Mouse (Mus musculus): Measurements from ENCODE around the gene Snapc2. TPM values are rescaled to one million over a fixed set of nuclear protein-coding genes. Genes with fewer than 3 reads are reported as not detected.

Gene Snapc2
- polyA plus RNA-seq, 1 experiment from 2014 or later, result 14.1 TPM

DNA sequence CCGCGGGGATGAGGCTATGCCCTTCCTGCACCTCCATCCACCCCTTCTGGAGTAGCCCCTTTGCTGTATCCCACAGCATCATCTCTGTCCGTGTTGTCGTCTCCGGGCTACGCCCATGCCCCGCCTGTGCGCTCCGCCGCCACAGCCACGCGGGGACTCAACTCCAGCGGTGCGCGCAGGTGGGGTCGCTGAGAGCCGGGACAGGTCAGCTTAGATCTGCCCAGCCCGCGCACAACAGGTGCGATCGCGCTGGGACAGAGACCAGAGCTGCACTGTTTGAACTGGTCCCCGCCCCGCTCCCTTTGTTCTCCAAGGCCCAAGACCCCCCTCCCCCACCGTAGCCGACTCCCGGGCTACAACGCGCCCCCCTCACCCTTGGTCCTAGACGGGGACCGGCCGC lies 5.8 kb downstream of the Snapc2 start:
- ATAC-seq (ENCODE audit: low read depth), result peak; percentile 42
- Histone ChIP-seq H3K27ac (ENCODE audit: low read length) (no peak overlapping the region), H3K9ac (ENCODE audit: low read depth, low read length) (peak overlapping the region; percentile 60), H3K36me3 (ENCODE audit: control insufficient read depth, insufficient read depth) (peaks cover 5% of the 10 kb centered on the region), H3K27me3 (ENCODE audit: control insufficient read depth, insufficient read depth, low read depth, low read length) (no peaks in the 10 kb centered on the region), H3K4me1 (ENCODE audit: control insufficient read depth, low read depth, low read length) (peaks cover 20% of the 10 kb centered on the region), H3K9me3 (replicated peaks; ENCODE audit: control insufficient read depth, low read length) (no peaks in the 10 kb centered on the region), H3K4me2 (ENCODE audit: low read depth, low read length) (peak overlapping the region; percentile 100), H3K4me3 (ENCODE audit: low read depth, low read length) (peak overlapping the region; percentile 67)
- under 1% methylated on average over 32 of the region's 32 CpGs for WGBS (ENCODE audit: insufficient replicate concordance)

DNA sequence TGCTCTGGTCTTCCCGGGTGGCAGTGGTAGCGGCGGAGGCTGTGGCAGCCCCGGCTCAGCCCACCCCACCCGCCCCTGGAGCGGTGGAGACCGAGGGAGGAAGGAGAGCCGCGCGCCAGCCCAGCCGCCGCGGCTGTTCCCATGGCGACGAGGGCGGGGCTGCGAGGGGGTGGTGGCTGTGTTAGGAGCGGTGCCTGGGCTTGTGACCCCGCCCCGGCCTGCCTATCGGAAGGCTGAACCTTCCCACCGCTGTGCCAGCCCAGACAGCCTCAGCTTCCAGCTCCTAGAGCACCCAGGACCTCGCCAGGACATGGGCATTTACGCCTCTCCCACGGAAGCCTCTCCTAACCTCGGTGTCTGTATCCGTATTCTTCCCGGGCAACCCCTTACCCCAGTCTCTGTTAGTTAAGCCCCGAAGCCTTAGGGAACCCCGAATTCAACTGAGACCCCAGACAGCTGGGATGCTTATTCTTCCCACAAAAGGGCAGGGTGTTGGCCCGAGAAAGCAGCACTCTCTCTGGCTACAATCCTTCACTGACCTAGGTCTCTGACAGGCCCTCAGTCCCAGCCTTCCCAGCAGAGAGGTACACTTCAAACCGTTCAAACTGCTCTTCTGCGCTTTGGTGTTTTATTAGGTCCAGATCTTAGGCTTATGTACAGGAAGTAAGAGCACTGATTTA lies 6.4 kb downstream of the Snapc2 start, which contains the start of gene Ctxn1:
Gene Ctxn1, minus strand, starts transcription at position 150 of the 680 bp plus-strand sequence.
- peak within 1 kb of the TSS; percentile 60 for H3K9ac ChIP-seq (ENCODE audit: low read depth, low read length)
- H3K4me2 ChIP-seq (ENCODE audit: low read depth, low read length), result peak within 1 kb of the TSS; percentile 100
- no peaks in the 10 kb centered on the region for H3K27me3 ChIP-seq (ENCODE audit: control insufficient read depth, insufficient read depth, low read depth, low read length)
- peak within 1 kb of the TSS; percentile 67 for H3K4me3 ChIP-seq (ENCODE audit: low read depth, low read length)
- H3K36me3 ChIP-seq (ENCODE audit: control insufficient read depth, insufficient read depth), result peaks cover 5% of the 10 kb centered on the region
- peak within 1 kb of the TSS; percentile 50; the same call in 1 of the 2 replicates for H3K27ac ChIP-seq (ENCODE audit: low read length)
- 10% methylated on average over 33 of the region's 33 CpGs for WGBS (ENCODE audit: insufficient replicate concordance)
- H3K9me3 ChIP-seq (replicated peaks; ENCODE audit: control insufficient read depth, low read length), result no peaks in the 10 kb centered on the region
- peaks cover 15% of the 10 kb centered on the region for H3K4me1 ChIP-seq (ENCODE audit: control insufficient read depth, low read depth, low read length)
- peak; percentile 96 for ATAC-seq (ENCODE audit: low read depth)

DNA sequence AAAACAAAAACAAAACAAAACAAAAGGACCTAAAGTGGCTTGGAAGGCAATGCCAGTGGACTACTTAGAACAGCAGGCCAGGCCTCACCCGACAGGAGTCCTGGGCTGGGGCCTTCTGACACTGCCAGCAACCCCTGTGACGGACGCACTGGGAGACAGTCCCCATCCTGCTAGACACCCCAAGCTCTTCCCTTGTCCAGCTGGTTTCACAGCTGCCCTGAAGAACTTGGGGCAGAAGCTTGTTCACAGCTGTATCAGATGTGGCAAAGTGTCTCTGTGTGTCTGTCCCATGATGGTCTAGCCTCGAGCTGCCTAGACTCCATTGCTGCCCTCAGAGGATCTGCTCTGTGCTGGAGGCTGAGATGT lies 6.9 kb downstream of the Snapc2 start:
- peaks cover 5% of the 10 kb centered on the region for H3K36me3 ChIP-seq (ENCODE audit: control insufficient read depth, insufficient read depth)
- ATAC-seq (ENCODE audit: low read depth), result no peak
- no peak overlapping the region for H3K27ac ChIP-seq (ENCODE audit: low read length)
- peaks cover 15% of the 10 kb centered on the region for H3K4me1 ChIP-seq (ENCODE audit: control insufficient read depth, low read depth, low read length)
- H3K4me2 ChIP-seq (ENCODE audit: low read depth, low read length), result peak overlapping the region; percentile 100
- H3K27me3 ChIP-seq (ENCODE audit: control insufficient read depth, insufficient read depth, low read depth, low read length), result no peaks in the 10 kb centered on the region
- no peak overlapping the region for H3K4me3 ChIP-seq (ENCODE audit: low read depth, low read length)
- H3K9ac ChIP-seq (ENCODE audit: low read depth, low read length), result no peak overlapping the region
- 88% methylated on average over 4 of the region's 4 CpGs for WGBS (ENCODE audit: insufficient replicate concordance)
- no peaks in the 10 kb centered on the region for H3K9me3 ChIP-seq (replicated peaks; ENCODE audit: control insufficient read depth, low read length)

DNA sequence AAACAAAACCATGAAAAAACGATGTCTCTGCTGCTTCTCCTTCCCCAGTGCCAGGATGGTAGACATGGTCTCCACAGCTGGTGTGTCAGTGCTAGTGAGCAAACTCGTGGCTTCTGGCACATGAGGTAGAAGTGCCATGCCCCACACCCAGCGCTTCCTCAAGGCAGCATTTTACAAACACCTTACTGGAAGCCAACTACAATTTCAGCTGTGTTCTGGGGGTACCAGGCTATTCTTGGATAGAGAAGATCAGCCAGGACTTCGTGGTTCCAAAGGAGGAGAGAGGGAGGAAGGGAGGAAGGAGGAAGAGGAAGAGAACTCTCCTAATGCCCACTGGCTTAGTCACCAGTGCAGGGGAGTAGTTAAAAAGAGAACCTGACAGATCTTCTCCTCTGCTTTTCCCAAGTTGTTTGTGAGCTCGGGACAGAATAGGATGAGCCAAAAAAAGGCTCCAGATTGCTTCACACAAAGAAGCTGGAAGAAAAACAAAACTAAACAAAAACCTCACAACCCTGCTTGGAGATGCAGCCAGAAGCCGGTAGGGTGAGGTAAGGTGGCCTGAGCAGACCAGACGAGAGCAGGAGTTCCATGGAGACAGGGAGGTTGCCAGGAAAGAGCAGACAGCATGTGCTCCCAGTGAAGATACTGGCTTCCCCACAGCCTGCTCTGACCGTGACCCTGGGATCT lies 10.4 kb downstream of the Snapc2 start:
- no peak overlapping the region for H3K9ac ChIP-seq (ENCODE audit: low read depth, low read length)
- H3K4me2 ChIP-seq (ENCODE audit: low read depth, low read length), result no peak overlapping the region
- H3K27ac ChIP-seq (ENCODE audit: low read length), result no peak overlapping the region
- no peak overlapping the region for H3K4me3 ChIP-seq (ENCODE audit: low read depth, low read length)
- peaks cover 14% of the 10 kb centered on the region for H3K4me1 ChIP-seq (ENCODE audit: control insufficient read depth, low read depth, low read length)
- no peaks in the 10 kb centered on the region for H3K9me3 ChIP-seq (replicated peaks; ENCODE audit: control insufficient read depth, low read length)
- no peak for ATAC-seq (ENCODE audit: low read depth)
- WGBS (ENCODE audit: insufficient replicate concordance), result 63% methylated on average over 8 of the region's 8 CpGs
- no peaks in the 10 kb centered on the region for H3K27me3 ChIP-seq (ENCODE audit: control insufficient read depth, insufficient read depth, low read depth, low read length)
- peaks cover 26% of the 10 kb centered on the region for H3K36me3 ChIP-seq (ENCODE audit: control insufficient read depth, insufficient read depth)

DNA sequence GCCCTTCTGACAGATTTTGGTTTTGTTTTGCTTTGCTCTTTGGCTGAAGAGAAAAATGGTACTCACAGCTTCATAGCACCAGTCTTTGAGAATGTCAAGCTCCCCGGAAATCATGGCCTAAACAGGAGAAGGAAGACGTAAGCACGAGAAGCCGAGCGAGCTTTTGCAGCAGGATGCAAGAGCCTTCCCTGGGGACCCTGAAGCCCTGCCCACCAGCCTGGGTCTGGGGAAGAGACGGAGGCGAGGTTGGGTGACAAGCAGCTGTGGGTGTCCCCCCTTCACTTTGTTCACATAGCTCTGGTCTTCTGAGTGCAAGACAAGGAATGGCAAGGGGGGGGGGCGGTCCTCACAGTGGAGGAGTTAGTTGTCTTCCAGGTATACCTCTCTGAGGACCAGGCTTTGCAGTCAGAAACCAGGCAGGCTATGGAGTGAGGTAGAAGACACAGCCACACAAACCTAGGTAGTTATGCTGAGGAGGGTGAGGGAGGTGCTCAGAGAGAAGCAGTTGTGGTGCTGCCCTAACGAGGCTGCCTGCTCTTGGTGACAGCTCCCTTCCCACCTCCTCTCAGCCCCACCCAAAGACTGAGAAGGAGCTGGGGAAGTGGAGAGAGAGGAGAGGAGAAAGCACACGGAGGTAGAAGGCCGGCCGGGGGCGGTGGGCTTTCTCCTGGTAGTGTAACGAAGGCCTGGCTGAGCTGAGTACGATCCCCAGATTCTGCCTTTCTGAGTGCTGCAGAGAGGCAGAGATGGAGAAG lies 12.5 kb downstream of the Snapc2 start:
- Histone ChIP-seq H3K4me3 (ENCODE audit: low read depth, low read length) (no peak overlapping the region), H3K27me3 (ENCODE audit: control insufficient read depth, insufficient read depth, low read depth, low read length) (no peaks in the 10 kb centered on the region), H3K36me3 (ENCODE audit: control insufficient read depth, insufficient read depth) (peaks cover 41% of the 10 kb centered on the region), H3K4me1 (ENCODE audit: control insufficient read depth, low read depth, low read length) (no peaks in the 10 kb centered on the region), H3K9me3 (replicated peaks; ENCODE audit: control insufficient read depth, low read length) (no peaks in the 10 kb centered on the region), H3K4me2 (ENCODE audit: low read depth, low read length) (no peak overlapping the region), H3K9ac (ENCODE audit: low read depth, low read length) (no peak overlapping the region), H3K27ac (ENCODE audit: low read length) (no peak overlapping the region)
- 75% methylated on average over 15 of the region's 15 CpGs for WGBS (ENCODE audit: insufficient replicate concordance)
- no peak for ATAC-seq (ENCODE audit: low read depth)

DNA sequence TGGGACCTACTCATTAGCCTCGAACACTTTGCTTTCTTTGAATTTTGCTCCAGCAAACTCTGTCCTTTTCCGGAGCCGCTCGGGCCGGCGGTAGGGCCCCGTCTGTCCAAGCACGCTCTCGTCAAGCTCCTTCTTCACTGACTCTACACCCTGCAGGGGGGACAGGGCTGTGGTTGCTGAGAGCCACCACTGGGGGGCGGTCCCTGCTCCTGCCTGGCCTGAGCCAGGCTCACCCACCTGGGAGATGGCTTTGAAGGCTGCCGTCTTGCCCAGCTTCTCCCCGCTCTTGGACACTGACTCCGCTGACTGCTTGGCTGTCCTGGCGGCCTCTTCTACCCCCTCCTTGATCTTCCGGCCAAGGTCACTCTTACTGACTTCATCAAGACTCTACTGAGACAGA lies 14.7 kb downstream of the Snapc2 start:
- Histone ChIP-seq H3K36me3 (ENCODE audit: control insufficient read depth, insufficient read depth) (peaks cover 42% of the 10 kb centered on the region), H3K27ac (ENCODE audit: low read length) (no peak overlapping the region), H3K9me3 (replicated peaks; ENCODE audit: control insufficient read depth, low read length) (no peaks in the 10 kb centered on the region), H3K9ac (ENCODE audit: low read depth, low read length) (no peak overlapping the region), H3K4me1 (ENCODE audit: control insufficient read depth, low read depth, low read length) (no peaks in the 10 kb centered on the region), H3K27me3 (ENCODE audit: control insufficient read depth, insufficient read depth, low read depth, low read length) (no peaks in the 10 kb centered on the region), H3K4me3 (ENCODE audit: low read depth, low read length) (no peak overlapping the region), H3K4me2 (ENCODE audit: low read depth, low read length) (no peak overlapping the region)
- WGBS (ENCODE audit: insufficient replicate concordance), result 78% methylated on average over 15 of the region's 15 CpGs
- ATAC-seq (ENCODE audit: low read depth), result 0 out of 2 replicates have a peak, but pooled peaks have one; percentile 16

DNA sequence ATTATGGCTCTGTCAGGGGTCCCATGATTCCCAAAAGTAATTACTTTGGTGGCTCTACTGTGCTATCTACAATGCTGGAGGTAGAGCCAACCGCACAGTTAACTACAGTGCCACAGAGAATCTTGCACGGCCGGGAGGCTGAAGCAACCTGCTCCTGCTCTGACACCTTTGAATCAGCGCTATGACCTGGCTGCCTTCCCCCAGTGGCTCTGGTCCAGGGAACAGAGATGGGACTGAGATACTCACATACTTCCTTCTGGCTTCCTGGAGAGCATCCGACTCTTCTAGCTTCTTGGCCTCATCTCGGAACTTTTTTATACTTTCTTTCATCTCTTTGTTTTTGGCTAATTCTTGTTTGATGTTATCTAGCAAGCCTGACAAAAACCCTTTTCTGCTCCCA lies 16.7 kb downstream of the Snapc2 start:
- Histone ChIP-seq H3K36me3 (ENCODE audit: control insufficient read depth, insufficient read depth) (peaks cover 43% of the 10 kb centered on the region), H3K4me1 (ENCODE audit: control insufficient read depth, low read depth, low read length) (peaks cover under 1% of the 10 kb centered on the region; the same call in 1 of the 2 replicates), H3K4me3 (ENCODE audit: low read depth, low read length) (no peak overlapping the region), H3K27ac (ENCODE audit: low read length) (no peak overlapping the region), H3K9me3 (replicated peaks; ENCODE audit: control insufficient read depth, low read length) (no peaks in the 10 kb centered on the region), H3K4me2 (ENCODE audit: low read depth, low read length) (no peak overlapping the region), H3K9ac (ENCODE audit: low read depth, low read length) (no peak overlapping the region), H3K27me3 (ENCODE audit: control insufficient read depth, insufficient read depth, low read depth, low read length) (no peaks in the 10 kb centered on the region)
- ATAC-seq (ENCODE audit: low read depth), result no peak
- 81% methylated on average over 6 of the region's 6 CpGs for WGBS (ENCODE audit: insufficient replicate concordance)

DNA sequence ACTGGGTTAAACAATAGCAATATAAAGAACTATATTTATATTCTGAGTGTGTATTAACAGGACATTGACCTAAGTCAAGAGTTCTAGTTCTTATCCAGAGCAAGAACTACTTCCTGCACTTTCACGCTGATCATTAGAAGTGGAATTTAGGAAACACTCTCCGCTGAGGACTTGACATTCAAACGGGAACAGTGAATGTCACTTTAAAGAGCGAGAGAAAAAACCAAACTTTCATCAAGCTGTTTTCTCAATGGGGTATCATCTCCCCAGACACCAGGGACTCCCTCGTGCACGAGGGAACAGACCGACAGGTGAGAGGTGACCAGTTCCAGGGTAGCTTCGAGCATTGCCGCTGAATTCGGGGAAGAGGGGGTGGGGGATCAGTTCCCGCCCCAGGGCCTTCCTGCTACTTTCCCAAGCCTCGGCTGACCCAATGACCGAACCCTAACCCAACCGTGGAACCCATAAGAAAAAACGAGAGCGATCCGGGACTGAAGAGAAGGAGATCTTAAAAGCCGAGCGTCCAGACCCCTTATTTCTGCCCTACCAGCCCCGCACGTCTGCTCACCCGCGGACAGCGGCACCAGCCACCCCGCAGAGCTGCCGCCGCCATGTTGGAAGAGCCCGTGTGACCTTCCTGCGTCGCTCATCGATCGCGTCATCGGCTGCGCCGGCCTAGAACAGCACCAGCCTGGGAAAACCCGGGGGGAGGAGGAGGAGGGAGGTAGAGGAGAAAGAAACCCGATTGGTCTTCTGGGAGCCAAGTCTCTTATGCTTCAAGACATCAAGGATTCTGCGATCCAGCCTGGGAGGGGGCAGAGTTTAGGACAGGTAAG lies 22.6 kb downstream of the Snapc2 start, which contains the start of gene Timm44:
Gene Timm44, minus strand, starts transcription at position 639 of the 836 bp plus-strand sequence.
- Histone ChIP-seq H3K36me3 (ENCODE audit: control insufficient read depth, insufficient read depth) (peaks cover 3% of the 10 kb centered on the region; the same call in 1 of the 2 replicates), H3K4me2 (ENCODE audit: low read depth, low read length) (peak within 1 kb of the TSS; percentile 94), H3K4me3 (ENCODE audit: low read depth, low read length) (peak within 1 kb of the TSS; percentile 81), H3K9me3 (replicated peaks; ENCODE audit: control insufficient read depth, low read length) (no peaks in the 10 kb centered on the region), H3K27ac (ENCODE audit: low read length) (peak within 1 kb of the TSS; percentile 57), H3K4me1 (ENCODE audit: control insufficient read depth, low read depth, low read length) (peaks cover 9% of the 10 kb centered on the region), H3K27me3 (ENCODE audit: control insufficient read depth, insufficient read depth, low read depth, low read length) (no peaks in the 10 kb centered on the region), H3K9ac (ENCODE audit: low read depth, low read length) (peak within 1 kb of the TSS; percentile 79)
- ATAC-seq (ENCODE audit: low read depth), result peak; percentile 98
- under 1% methylated on average over 39 of the region's 39 CpGs for WGBS (ENCODE audit: insufficient replicate concordance)
